Mouse (Mus musculus) heart, embryonic 11.5 days (tissue): ENCODE data around the gene Ldhal6b. TPM values are rescaled to one million over a fixed set of nuclear protein-coding genes. Genes with fewer than 3 reads are reported as not detected.
"Not testable (repeated sequence)": the region's sequence is repeated elsewhere in the genome, so short reads cannot be mapped to it uniquely, and the experiment has no call there.

Experiments
- ATAC-seq: fragments of 200-750 bp; cut with Nextera tagmentation; replicated peaks from 2 replicates; pipeline ENCODE4 v1.8.0; 2017; ENCODE audit warnings: moderate library complexity; ENCODE audit not compliant: insufficient number of reproducible peaks, low FRiP score, low TSS enrichment
- H3K27ac ChIP-seq: fragments of 300-500 bp; sonication (generic); 2 replicates; pipeline ENCODE4 v1.5.1; 2014; ENCODE audit warnings: mild to moderate bottlenecking, low read depth, low read length
- H3K27me3 ChIP-seq: fragments of 300-500 bp; sonication (generic); 2 replicates; pipeline ENCODE4 v1.6.1; 2014; ENCODE audit warnings: mild to moderate bottlenecking, low read length, mixed read lengths; ENCODE audit not compliant: control insufficient read depth, insufficient read depth
- H3K36me3 ChIP-seq: fragments of 300-500 bp; sonication (generic); 2 replicates; pipeline ENCODE4 v1.6.1; 2014; ENCODE audit warnings: mild to moderate bottlenecking, low read length, moderate library complexity, mixed read lengths; ENCODE audit not compliant: control insufficient read depth, insufficient read depth
- H3K4me1 ChIP-seq: fragments of 300-500 bp; sonication (generic); 2 replicates; pipeline ENCODE4 v1.6.1; 2014; ENCODE audit warnings: low read length; ENCODE audit not compliant: control insufficient read depth, insufficient read depth
- H3K4me2 ChIP-seq: fragments of 300-500 bp; sonication (generic); 2 replicates; pipeline ENCODE4 v1.6.1; 2014; ENCODE audit warnings: mild to moderate bottlenecking, moderate library complexity
- H3K4me3 ChIP-seq: fragments of 300-500 bp; sonication (generic); 2 replicates; pipeline ENCODE4 v1.5.1; 2014; ENCODE audit warnings: low read depth, low read length
- H3K9ac ChIP-seq: fragments of 300-500 bp; sonication (generic); 2 replicates; pipeline ENCODE4 v1.6.1; 2014; ENCODE audit warnings: mild to moderate bottlenecking, low read depth, low read length, moderate library complexity
- H3K9me3 ChIP-seq: fragments of 300-500 bp; sonication (generic); replicated peaks from 2 replicates; pipeline ENCODE4 v1.6.1; 2016; ENCODE audit warnings: low read length; ENCODE audit not compliant: control insufficient read depth
- WGBS: fragments of 180-500 bp; shearing (Covaris S2); extraction: QIAGEN DNeasy Blood & Tissue Kit; methylation state at CpG from one replicate; pipeline ENCODE4 v1.1.7; 2014; ENCODE audit not compliant: insufficient replicate concordance; 5-methylcytosine and 5-hydroxymethylcytosine counted together
- polyA plus RNA-seq: library from polyadenylated mRNA; unstranded; fragments of >200 nt; fragmentation: Nextera tagmentation; extraction: Ambion mirVana; gene quantifications from 2 replicates; pipeline ENCODE4 v1.2.1, GENCODE M21; 2014

The Ldhal6b gene
- not detected in 2 replicates for polyA plus RNA-seq

DNA sequence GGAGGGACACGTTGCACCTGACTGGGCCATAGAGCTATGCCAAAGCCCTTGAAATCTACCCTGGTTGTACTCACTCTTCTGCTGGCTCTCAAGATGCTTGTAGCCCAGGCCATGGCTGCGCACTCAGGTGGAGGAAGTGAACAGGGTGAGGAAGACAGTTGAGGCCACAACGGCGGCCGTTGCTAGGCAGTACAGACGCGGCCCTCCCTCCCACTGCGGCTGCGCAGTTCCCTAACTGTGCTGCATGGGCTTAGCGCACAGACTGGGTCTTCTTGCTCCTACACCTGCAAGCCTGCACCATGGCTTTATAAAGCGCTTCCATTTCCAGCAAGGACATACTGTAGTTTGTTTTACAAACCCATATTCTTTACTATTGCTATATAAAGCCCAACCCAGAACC, at the start of gene Ldhal6b:
Gene Ldhal6b (minus strand): TSS at position 223 of the 400 bp plus-strand sequence.
- no peak for ATAC-seq
- WGBS, result 95% methylated on average over 11 of the region's 11 CpGs
- H3K4me1 ChIP-seq, result peaks cover 16% of the 10 kb centered on the region
- no peaks in the 10 kb centered on the region for H3K27me3 ChIP-seq
- H3K27ac ChIP-seq, result no peak within 1 kb of the TSS
- no peaks in the 10 kb centered on the region for H3K9me3 ChIP-seq
- H3K36me3 ChIP-seq, result peaks cover 8% of the 10 kb centered on the region
- no peak within 1 kb of the TSS for H3K4me3 ChIP-seq
- no peak within 1 kb of the TSS for H3K9ac ChIP-seq
- H3K4me2 ChIP-seq, result no peak within 1 kb of the TSS

DNA sequence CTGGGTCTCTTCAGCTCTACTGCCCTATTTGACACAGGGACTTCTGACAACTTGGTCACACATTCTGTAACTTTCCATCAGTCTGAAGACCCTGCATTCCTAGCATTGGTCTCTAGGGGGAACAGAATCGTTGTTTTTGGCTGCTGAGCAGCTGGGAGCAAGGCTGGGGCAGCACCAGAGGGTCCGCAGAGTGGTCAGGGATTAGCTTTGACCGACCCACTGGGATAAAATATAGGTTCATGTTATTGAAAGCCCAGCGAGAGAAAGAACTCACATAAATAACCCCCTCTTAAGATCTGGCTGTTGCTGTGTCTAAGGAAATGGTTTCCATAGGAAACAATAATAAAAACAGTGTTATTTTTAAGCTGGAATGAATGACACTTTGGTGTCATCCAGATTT, 48.6 kb upstream of the Ldhal6b start:
- Histone ChIP-seq H3K36me3 (no peaks in the 10 kb centered on the region), H3K4me1 (no peaks in the 10 kb centered on the region), H3K27ac (no peak overlapping the region), H3K4me3 (no peak overlapping the region), H3K9me3 (no peaks in the 10 kb centered on the region), H3K9ac (no peak overlapping the region), H3K27me3 (no peaks in the 10 kb centered on the region), H3K4me2 (no peak overlapping the region)
- 44% methylated on average over 4 of the region's 4 CpGs for WGBS
- ATAC-seq, result no peak

GRCm38 (mm10) chr17:5466736-5467135, 48.2 kb upstream of the Ldhal6b start:
- Histone ChIP-seq H3K27ac (no peak overlapping the region), H3K4me2 (no peak overlapping the region), H3K36me3 (no peaks in the 10 kb centered on the region), H3K27me3 (no peaks in the 10 kb centered on the region), H3K9me3 (no peaks in the 10 kb centered on the region), H3K9ac (no peak overlapping the region), H3K4me1 (no peaks in the 10 kb centered on the region), H3K4me3 (no peak overlapping the region)
- WGBS, result 72% methylated on average over 8 of the region's 8 CpGs
- no peak for ATAC-seq

DNA sequence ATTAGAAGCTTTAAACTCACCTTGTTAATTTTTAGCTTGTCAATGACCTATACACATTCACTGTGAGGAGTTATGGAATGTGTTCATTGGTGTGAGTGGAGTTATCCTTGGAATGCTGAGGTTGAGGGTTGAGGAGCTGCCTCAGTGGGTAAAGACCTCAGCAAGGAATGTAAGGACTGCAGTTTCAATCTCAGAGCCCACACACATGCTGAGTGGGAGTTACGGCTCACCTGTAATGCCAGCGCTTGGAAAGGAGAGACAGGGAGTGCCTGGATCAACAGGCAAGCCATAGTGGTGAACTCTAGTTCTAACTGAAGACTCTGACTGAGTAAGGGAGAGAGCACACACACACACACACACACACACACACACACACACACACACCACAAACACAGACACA, 45.3 kb upstream of the Ldhal6b start:
- no peaks in the 10 kb centered on the region for H3K27me3 ChIP-seq
- H3K27ac ChIP-seq, result no peak overlapping the region
- no peaks in the 10 kb centered on the region for H3K4me1 ChIP-seq
- H3K36me3 ChIP-seq, result no peaks in the 10 kb centered on the region
- no peak overlapping the region for H3K4me2 ChIP-seq
- no peak overlapping the region for H3K9ac ChIP-seq
- 74% methylated on average over 2 of the region's 2 CpGs for WGBS
- H3K4me3 ChIP-seq, result no peak overlapping the region
- ATAC-seq, result no peak
- no peaks in the 10 kb centered on the region for H3K9me3 ChIP-seq

DNA sequence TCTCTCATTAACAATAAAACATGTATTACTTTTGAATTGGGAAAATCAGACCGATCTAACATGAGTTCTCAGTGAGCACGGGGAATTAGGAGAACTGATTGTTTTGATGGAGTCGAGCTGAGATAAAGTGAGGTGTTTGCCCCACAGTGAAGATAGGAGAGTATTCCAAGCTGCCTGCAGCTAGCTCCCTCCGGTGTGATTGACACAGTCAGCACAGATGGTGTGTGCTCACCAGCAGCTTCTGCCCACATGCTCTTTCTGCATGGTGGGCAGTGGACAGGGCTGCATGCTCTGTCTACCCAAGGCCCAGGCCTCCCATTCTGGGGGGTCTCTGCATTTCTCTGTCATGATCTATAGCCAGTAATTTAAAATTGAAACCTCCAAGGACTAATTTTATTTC, 35.1 kb upstream of the Ldhal6b start:
- Histone ChIP-seq H3K27ac (no peak overlapping the region), H3K4me3 (no peak overlapping the region), H3K9ac (no peak overlapping the region), H3K4me2 (no peak overlapping the region), H3K9me3 (no peaks in the 10 kb centered on the region), H3K27me3 (no peaks in the 10 kb centered on the region), H3K4me1 (no peaks in the 10 kb centered on the region), H3K36me3 (no peaks in the 10 kb centered on the region)
- 58% methylated on average over 4 of the region's 4 CpGs for WGBS
- ATAC-seq, result no peak

DNA sequence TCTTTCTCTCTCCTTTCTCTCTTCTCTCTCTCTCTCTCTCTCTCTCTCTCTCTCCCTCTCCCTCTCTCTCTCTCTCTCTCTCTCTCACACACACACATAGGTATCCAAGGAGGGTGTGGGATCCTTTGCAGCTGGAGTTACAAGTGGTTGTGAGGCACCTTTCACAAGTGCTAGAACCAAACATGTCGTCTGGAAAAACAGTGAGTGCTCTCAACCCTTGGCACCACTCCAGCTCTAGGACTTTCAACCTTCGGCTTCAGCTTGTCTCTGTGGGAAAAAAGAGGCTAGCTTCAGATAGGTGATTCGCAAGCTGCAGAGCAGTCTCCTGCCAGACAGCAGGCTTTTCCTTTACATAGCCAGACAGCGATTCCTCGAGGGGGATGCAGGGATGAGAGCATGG, 25.2 kb upstream of the Ldhal6b start:
- H3K4me2 ChIP-seq, result no peak overlapping the region
- H3K4me3 ChIP-seq, result no peak overlapping the region
- no peak overlapping the region for H3K9ac ChIP-seq
- no peak for ATAC-seq
- 38% methylated on average over 5 of the region's 5 CpGs for WGBS
- no peak overlapping the region for H3K27ac ChIP-seq
- H3K36me3 ChIP-seq, result no peaks in the 10 kb centered on the region
- no peaks in the 10 kb centered on the region for H3K9me3 ChIP-seq
- H3K27me3 ChIP-seq, result no peaks in the 10 kb centered on the region; the same call in 1 of the 2 replicates
- H3K4me1 ChIP-seq, result 0 out of 2 replicates have a peak, but pooled peaks cover 3% of the 10 kb centered on the region

GRCm38 (mm10) chr17:5443260-5443659, 24.7 kb upstream of the Ldhal6b start:
- H3K9ac ChIP-seq, result no peak overlapping the region
- H3K27ac ChIP-seq, result no peak overlapping the region
- H3K9me3 ChIP-seq, result no peaks in the 10 kb centered on the region
- H3K4me3 ChIP-seq, result no peak overlapping the region
- WGBS, result 63% methylated on average over 3 of the region's 3 CpGs
- H3K27me3 ChIP-seq, result no peaks in the 10 kb centered on the region; the same call in 1 of the 2 replicates
- H3K36me3 ChIP-seq, result no peaks in the 10 kb centered on the region
- H3K4me2 ChIP-seq, result no peak overlapping the region
- ATAC-seq, result no peak
- 0 out of 2 replicates have a peak, but pooled peaks cover 3% of the 10 kb centered on the region for H3K4me1 ChIP-seq

- H3K9ac ChIP-seq, H3K4me1 ChIP-seq, ATAC-seq, H3K9me3 ChIP-seq, H3K4me3 ChIP-seq, H3K27ac ChIP-seq, H3K27me3 ChIP-seq, H3K4me2 ChIP-seq, H3K36me3 ChIP-seq: not testable (repeated sequence)
- 71% methylated on average over 5 of the region's 5 CpGs for WGBS
These were observed 23.8 kb upstream of the Ldhal6b start for GRCm38 (mm10) chr17:5442403-5442802.

GRCm38 (mm10) chr17:5440159-5440971, 21.8 kb upstream of the Ldhal6b start, which contains the start of gene Tmem242:
TSS of gene Tmem242 (minus strand) at chr17:5440259.
- Histone ChIP-seq H3K9ac (peak within 1 kb of the TSS; percentile 91), H3K4me2 (peak within 1 kb of the TSS; percentile 89), H3K4me3 (peak within 1 kb of the TSS; percentile 78), H3K27ac (0 out of 2 replicates have a peak within 1 kb of the TSS, but pooled peaks have one; percentile 41), H3K9me3 (no peaks in the 10 kb centered on the region), H3K27me3 (no peaks in the 10 kb centered on the region; the same call in 1 of the 2 replicates), H3K36me3 (no peaks in the 10 kb centered on the region), H3K4me1 (0 out of 2 replicates have a peak, but pooled peaks cover 3% of the 10 kb centered on the region)
- WGBS, result under 1% methylated on average over 27 of the region's 27 CpGs
- ATAC-seq, result peak; percentile 74
